Mouse (Mus musculus): ENCODE results near the gene Lypla2.

Gene Lypla2

DNA sequence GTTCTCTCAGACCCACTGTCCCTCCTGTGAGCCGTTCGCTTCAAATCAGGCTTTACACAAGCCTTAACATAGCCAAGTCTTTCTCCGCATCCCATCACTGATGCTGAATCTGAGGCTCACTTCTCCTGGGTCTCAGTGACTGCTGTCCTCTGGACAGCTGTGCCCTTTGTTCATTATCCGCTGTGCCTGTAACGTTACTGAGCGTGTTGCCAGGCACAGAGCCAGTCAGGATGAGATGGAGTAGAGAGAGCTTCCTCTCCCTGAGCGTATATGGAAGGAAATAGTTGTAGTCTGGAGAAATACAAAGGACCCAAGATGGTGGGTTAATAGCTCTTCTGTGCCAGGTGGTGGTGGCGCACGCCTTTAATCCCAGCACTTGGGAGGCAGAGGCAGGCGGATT, 23.0 kb downstream of the Lypla2 start:
- no peak for DNase-seq (ENCODE audit: low spot score)

DNA sequence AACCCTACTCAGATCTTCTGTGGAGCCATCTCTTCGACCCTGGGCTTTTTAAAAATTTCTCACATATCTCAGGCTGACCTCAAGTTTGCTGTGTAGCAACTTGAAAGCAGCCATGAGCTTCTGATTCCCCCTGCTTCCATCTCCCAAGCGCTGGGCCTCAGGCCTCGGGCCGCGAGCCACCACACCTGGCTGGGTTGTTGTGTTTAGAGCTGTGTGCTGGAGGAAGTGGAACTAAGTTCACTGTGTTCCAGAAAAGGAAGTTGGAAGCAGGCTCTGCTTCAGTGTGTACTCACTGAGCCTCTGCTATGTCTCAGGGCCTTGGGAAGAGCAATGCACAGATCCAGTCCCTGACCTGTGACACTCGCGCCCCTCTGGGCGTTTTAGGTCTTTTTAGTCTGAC, 24.3 kb downstream of the Lypla2 start:
- no peak for DNase-seq (ENCODE audit: low spot score)

DNA sequence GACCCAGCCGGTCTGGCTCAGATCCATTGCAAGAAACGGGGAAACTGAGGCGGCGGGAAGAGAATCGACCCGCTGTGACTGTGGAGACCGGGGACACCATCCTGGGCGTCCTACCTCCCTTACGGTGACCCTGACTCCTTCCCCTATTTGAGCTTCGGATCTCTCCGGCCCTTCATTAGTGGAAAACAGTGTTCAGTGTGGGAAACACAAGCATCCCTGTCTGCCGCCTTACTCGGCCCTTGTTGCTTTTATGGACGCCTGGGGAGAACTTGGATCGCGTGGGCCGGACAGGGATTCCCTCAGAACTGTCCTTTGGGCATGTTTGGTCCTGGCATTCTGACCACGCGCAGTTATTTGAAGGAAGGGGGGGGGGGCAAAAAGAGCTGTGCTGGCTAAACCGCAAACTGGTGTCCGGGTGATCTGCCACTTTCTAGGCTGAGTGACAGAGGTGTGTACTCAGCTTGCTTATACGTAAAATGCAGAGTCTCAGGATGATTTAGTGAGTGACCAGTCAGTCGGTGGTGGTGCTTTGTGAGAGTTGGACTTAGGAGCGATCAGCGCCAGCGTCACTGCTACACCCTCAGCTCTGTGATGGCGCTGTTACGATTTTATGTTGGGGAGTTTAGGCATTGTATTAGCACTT, 25.6 kb downstream of the Lypla2 start:
- no peak for DNase-seq (ENCODE audit: low spot score)

DNA sequence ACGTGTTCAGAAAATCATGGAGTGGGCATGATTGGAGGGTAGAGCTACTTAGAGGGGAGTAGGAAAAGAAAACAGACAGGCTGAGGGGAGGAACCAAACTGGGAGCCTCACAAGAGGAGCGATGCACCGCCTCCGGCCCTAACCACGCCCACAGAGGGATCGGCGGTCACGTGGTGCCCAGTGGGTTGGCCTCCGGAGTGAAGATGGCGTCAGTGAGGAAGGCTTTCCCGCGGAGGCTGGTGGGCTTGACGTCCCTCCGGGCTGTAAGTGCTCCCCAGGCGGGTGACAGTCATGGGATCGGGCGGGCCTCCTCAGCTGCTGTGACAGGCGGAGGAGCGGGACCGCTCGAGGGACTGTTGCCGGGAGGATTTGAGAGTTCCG, 26.2 kb downstream of the Lypla2 start, which contains the start of gene Hmgcl:
Gene Hmgcl, plus strand, starts transcription at position 171 of the 381 bp plus-strand sequence.
- peak; percentile 96 for DNase-seq (ENCODE audit: low spot score)

DNA sequence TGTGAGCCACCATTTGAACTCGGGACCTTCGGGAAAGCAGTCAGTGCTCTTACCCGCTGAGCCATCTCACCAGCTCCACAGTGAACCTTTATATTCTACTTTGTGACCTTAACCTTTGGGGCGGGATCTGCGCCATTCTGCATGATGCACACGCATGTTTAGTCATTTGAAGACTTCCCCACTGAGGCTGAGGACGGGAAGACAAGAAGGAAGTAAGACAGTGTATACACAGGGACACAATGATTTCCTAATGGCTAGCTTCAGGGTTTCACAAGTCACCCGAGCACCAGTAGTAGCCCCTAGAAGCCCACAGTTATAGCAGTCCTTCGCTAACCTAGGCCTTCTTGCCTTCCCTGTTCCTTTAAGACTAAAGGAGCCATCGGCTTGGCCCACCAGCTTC, 26.7 kb downstream of the Lypla2 start:
- no peak for DNase-seq (ENCODE audit: low spot score)

DNA sequence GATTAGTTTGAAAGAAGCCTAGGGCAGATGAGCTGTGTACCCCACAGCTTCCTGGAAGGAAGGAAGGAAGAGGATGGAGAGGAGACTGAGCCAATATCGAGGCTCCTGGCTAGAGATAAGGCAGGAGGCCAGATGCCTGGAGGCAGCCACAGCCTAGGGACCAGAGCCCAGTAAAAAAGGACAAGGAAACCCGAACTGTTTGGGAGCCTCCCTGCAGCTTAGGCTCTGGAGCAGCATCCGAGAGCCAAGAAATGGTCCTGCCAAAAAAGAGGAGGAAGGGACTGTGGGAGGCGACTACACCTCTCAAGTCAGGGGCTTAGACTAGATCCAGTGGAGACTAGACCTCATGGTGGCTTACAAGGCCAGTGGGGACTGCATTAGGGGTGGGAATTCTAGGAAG, 29.0 kb downstream of the Lypla2 start:
- no peak for DNase-seq (ENCODE audit: low spot score)

DNA sequence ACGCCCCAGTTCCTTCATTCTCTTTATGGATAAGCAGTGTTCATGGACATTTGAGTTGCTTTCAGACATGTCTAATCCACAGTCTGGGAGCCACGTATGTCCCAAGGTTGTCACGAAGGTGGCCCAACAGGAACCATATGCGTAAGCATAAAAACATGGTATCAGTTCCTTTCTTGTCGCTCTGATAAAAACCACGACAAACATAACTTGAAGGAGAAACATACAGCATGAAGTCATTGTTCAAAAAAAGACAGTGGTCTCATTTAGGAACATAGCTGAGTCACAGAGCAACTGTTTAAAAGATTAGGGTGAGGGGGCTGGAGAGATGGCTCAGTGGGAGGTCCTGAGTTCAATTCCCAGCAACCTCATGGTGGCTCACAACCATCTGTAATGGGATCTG, 30.2 kb downstream of the Lypla2 start:
- DNase-seq (ENCODE audit: low spot score) = no peak

DNA sequence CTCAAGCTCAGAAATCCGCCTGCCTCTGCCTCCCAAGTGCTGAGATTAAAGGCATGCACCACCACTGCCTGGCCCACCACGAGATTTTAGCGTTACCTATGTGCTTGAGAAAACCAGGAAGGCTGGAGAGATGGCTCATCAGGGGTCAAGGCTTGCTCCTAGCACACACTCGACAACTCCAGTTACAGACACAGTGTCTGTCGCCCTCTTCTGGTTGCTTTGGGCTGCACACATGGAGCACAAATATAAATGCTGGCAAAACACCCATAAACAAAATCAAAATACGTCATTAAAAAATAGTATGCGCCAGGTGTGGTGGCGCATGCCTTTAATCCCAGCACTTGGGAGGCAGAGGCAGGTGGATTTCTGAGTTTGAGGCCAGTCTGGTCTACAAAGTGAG, 31.4 kb downstream of the Lypla2 start:
- peak; percentile 18 for DNase-seq (ENCODE audit: low spot score)

DNA sequence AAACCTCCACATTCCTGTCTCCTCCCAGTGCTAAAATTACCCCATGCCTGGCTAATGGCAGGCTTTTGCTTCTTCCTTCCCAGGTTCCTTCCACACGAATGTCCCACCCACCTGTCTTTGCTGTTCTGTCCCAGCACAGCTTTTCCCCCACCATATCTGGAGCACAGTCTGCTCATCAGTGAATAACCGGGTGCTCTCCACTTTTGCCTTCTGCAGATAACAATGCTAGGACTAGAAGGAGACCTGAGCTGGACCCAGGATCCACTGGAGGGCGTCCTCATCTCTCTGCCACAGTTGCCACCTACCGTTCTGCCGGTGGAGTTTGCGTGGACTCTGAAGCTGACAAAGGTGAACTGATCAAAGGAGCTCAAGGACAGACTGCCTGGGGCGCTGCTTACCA, 33.6 kb downstream of the Lypla2 start:
- DNase-seq (ENCODE audit: low spot score) = no peak

DNA sequence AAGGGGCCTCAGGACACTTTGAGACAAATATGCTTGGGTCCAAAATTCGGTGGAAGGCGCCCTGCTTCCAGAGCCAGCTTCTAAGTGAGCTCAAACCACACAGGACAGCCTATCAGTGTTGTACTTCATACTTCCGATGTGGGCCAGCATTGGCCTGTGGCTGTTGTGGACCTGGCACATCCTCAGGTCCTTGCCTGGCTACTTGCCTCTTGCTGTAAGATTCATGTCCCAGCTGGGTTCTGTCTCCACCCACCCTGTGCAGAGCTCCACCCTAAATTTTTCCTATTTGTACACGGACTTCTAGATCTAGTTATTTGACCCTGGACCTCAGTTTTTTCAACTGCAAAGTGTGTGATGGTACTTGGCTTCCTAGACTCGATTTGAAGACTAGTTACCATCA, 36.9 kb downstream of the Lypla2 start:
- DNase-seq (ENCODE audit: low spot score) = no peak

DNA sequence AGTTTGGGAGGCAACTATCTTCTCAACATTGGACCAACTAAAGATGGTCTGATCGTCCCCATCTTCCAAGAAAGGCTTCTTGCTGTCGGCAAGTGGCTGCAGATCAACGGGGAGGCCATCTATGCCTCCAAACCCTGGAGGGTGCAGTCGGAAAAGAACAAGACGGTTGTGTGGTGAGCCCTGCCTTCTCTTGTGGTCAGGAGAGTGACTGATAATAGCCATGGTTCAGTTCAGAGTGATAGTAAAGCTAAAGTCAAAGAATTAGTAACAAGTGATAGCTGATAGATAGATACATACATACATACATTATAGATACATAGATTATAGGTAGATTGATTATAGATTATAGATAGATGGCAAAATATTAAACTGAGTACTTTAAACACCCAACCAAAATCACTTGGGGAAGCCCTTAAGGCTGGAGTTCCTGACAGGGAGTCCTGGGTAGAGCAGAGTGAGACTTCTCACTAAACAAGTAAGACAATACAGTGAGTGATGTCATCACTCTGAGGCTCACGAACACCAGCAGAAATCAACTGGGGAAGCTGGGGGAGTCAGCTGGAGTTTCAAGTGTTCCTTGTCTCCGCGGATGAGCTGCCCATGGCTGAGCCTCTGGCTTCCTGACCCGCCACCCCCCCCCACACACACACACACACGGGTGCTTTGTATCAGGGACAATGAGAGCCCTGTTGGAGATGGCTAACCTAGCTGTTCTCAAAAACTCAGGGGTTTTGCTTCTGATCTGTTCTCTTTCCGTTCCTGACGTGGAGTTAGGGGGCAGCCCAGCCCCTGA, 37.5 kb downstream of the Lypla2 start:
- DNase-seq (ENCODE audit: low spot score) = no peak

DNA sequence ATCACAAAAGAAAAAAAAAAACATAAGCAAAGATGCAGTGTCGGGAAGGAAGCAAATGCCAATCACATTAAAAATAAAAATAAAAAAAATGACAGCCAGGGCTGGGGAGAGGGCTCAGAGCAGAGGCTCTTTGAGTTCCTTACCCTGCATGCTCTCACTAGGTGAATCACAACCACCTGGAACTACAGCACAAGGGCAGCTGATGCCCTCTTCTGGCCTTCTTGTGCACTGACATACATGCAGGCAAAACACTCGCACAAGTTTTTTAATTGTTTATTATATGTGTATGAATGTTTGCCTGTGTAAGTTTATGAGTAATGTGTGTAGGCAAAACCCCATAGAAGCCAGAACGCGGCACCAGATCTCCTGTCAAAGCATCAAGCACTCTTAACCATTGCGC, 40.6 kb downstream of the Lypla2 start:
- peak; percentile 57 for DNase-seq (ENCODE audit: low spot score)

DNA sequence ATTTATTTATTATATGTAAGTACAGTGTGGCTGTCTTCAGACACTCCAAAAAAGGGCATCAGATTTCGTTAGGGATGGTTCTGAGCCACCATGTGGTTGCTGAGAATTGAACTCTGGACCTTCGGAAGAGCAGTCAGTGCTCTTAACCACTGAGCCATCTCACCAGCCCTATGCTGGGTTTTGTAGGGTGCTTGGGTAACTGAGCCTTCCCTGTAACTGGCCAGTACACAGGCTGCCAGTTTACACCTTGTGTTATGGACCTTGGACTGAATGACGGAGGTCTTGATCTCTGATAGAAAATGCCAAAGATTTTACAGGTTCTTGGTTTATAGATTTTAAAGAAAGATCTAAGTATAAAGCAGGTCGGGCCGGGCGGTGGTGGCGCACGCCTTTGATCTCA, 42.2 kb downstream of the Lypla2 start:
- DNase-seq (ENCODE audit: low spot score) = no peak

DNA sequence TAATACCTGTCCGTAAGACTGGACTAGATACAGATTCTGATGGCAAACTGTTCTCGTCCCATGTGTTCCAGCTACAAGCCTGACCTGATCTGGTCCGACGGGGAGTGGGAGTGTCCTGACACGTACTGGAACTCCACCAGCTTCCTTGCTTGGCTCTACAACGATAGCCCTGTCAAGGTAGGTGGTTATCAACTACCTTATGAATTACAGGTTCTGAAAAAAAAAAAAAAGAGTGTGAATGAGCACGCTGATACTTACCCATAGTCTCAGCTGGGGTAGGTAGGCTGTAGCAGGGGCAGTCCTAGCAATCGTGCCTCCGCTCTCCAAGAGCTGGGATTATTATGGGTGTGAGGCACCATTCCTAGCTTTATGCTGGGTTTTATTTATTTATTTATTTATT, 42.6 kb downstream of the Lypla2 start:
- DNase-seq (ENCODE audit: low spot score) = no peak

DNA sequence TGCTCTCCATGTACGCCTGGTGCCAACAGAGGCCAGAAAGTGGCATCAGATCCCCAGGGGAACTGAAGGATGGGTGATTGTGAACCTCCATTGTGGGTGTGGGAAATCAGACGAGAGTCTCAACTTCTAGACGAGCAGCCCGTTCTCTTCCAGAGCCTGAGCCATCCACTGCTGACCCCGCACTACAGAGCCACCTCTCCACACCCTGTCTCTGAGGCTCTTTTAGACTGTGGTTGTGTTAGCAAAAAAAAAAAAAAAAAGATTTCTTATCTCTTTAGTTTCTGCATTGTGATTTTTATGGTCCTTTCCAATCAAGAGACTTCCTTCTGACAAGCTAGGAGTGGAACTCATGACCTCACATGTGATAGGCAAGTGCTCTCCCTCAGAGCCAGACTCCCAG, 43.0 kb downstream of the Lypla2 start:
- no peak for DNase-seq (ENCODE audit: low spot score)

DNA sequence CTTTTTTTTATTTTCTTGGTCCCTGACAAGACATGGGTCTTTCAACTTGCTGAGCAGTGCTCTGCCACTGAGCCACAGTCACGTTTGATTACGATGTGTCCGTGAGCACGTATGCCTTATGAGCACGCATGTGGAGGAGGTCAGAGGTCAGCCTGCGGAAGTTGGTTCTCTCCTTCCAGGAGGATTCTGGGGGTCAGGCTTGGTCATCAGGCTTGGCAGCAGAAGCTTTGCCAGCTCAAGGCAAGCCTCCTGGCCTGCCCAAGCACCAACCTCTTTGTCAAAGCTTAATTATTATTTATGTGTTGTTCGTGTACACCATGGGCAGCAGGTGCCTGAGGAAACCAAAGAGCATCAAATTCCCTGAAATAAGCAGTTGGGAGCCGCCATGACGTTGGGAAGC, 44.0 kb downstream of the Lypla2 start:
- DNase-seq (ENCODE audit: low spot score) = no peak

DNA sequence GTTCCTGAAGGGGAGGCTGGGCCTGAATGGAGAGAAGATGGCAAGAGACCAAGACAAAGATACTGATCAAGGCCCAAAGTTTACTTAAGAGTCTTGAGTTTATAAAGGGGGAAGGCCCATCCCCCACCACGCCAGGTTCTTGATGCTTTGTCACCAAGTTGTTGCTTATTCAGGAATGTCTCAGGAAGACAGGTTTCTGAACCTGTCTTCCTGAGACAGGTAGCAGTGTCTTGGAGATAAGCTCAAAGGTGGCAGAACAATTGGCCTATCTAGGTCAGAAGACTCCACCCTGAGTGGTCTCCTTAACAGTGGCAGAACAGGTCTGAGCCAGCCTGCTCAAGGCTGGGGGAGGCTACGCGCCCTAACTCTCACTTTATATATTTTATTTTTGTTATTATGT, 45.6 kb downstream of the Lypla2 start:
- no peak for DNase-seq (ENCODE audit: low spot score)

DNA sequence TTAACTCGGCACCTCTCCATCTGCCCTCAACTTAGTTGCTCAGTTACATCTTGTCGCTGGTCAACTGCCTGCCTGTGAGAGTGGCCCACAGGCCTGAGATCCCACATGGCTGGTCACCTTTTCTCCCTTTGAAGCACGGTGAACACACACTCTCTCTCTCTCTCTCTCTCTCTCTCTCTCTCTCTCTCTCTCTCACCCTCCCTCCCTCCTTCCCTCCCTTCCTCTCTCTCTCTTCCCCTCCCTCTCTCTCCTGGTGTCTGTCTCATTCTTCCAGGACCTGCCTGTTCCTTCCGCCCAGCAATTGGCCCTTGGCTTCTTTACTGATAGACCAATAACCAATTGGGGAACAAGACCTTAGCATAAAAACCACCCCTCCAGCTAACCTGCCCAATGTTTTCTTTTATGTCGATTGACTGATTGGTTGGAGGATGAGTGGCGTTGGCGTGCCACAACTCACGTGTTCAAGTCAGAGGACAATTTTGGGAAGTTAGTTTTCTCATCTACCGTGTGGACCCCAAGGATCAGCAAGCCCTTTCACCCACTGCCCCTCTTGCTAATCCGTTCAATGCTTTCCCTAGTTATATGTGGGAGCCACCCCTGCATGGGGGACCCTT, 46.1 kb downstream of the Lypla2 start:
- DNase-seq (ENCODE audit: low spot score) = no peak

DNA sequence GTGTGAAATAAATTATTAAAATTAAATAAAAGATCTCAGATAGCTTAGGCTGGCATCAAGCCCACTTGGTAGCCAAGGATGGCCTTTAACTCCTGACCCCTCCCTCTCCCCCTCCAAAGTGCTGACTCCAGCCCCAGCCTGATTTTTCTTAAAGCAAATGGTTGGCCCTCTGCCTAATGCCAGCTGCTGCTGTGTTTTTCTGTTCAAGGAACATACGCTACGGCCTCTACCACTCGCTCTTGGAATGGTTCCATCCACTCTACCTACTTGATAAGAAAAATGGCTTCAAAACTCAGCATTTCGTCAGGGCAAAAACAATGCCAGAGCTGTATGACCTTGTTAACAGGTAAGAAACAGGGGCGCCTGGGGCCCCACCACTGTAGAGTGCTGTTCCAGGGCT, 47.1 kb downstream of the Lypla2 start:
- no peak for DNase-seq (ENCODE audit: low spot score)

DNA sequence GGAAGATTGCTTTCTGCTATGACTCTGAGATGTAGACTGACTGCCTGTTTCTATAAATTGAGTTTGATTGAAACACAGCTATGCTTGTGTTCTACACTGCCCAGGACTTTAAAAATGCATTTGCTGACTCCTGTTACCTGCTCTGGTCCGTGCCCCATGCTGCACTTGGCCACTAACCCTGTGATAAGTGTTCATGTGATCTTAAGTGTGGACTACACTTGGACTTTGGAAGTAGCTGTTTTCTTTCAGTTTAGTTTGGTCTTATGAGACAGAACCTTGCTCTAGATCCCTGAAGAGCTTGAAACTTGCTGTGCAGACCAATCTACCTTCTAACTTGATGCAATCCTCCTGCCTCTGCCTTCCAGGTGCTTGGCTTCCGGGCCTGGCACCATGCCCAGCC, 48.0 kb downstream of the Lypla2 start:
- DNase-seq (ENCODE audit: low spot score) = no peak

DNA sequence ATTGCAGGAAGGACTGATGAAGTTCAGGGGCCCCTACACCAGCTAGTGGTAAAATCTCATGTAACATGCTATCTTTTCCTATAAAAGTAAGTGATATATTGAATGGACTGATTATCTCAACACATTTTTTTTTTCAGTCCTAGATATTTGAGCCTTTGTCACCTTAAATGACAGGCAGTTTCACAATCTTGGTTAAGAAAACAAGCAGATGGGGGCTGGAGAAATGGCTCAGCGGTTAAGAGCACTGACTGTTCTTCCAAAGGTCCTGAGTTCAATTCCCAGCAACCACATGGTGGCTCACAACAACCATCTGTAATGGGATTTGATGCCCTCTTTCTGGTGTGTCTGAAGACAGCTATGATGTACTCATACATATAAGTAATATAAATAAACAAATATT, 50.2 kb downstream of the Lypla2 start:
- no peak for DNase-seq (ENCODE audit: low spot score)

DNA sequence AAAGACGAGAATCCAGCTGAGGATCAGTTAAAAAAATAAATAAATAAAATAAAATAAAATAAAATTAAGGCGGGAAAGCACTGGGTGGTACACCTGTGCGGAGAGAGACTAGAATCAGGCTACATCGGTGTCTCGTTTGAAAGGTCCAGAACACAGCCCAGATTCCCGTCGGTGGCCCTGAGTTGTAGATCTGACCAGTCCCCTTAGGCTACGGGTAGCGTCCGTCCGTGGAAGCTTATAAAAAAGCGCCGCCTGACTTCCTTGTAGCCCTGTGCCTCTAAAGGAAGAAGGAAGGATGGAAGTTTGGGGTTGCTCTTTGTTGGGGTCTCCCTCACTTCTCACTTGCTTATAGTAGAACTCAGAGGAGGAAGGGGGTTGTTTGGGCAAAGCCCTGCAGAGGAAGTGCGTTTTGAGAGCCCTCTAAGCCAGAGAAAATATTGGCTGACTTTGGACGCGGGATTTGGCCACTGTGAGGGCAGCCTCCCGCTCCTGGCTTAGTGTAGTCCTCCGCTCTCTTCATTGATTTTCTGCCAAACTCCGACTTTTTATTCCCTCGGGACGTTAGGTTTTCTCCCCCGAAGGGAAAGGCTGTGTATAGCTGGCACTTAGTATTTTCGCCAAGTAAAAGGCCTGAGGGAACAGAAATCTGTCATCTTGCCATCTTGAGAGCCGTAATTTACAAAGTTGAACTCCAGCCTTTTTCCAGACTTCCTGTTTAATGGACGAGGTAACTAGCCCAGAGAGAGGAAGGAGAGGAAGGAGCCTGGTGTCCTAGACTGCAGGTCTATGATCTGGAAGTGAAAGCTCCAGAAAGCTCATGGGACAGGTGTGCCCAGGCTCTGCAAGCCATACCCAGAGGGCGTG, 50.9 kb downstream of the Lypla2 start:
- DNase-seq (ENCODE audit: low spot score) = peak; percentile 38

Measured in retina, embryonic 14.5 days (tissue).